Mouse (Mus musculus): ENCODE results near the gene Il20rb. TPM values are rescaled to one million over a fixed set of nuclear protein-coding genes. Genes with fewer than 3 reads are reported as not detected.
A peak's percentile ranks its signal among the peaks of the same experiment; 100 is the strongest.

Il20rb gene
- polyA plus RNA-seq, 1 experiment from 2014 or later = 0.53 TPM

GRCm38 (mm10) chr9:100469681-100470080, 16.9 kb downstream of the Il20rb start:
- Histone ChIP-seq H3K27ac (no peak overlapping the region), H3K36me3 (peaks cover 4% of the 10 kb centered on the region), H3K4me2 (no peak overlapping the region), H3K4me3 (no peak overlapping the region), H3K27me3 (no peaks in the 10 kb centered on the region), H3K9ac (no peak overlapping the region), H3K9me3 (no peaks in the 10 kb centered on the region), H3K4me1 (replicated peaks) (peaks cover 8% of the 10 kb centered on the region; the same call in 1 of the 2 replicates)
- ATAC-seq (ENCODE audit: low FRiP score) = no peak
- 91% methylated on average over 3 of the region's 3 CpGs for WGBS

GRCm38 (mm10) chr9:100468151-100468550, 18.4 kb downstream of the Il20rb start:
- 94% methylated on average over 8 of the region's 8 CpGs for WGBS
- Histone ChIP-seq H3K4me1 (replicated peaks) (peaks cover 8% of the 10 kb centered on the region; the same call in 1 of the 2 replicates), H3K4me2 (no peak overlapping the region), H3K36me3 (peaks cover 4% of the 10 kb centered on the region), H3K9me3 (no peaks in the 10 kb centered on the region), H3K27me3 (no peaks in the 10 kb centered on the region), H3K27ac (no peak overlapping the region), H3K4me3 (no peak overlapping the region), H3K9ac (no peak overlapping the region)
- no peak for ATAC-seq (ENCODE audit: low FRiP score)

- Histone ChIP-seq H3K9me3 (no peaks in the 10 kb centered on the region), H3K4me3 (no peak overlapping the region), H3K27me3 (no peaks in the 10 kb centered on the region), H3K36me3 (peaks cover 4% of the 10 kb centered on the region), H3K27ac (no peak overlapping the region), H3K9ac (no peak overlapping the region), H3K4me2 (no peak overlapping the region), H3K4me1 (replicated peaks) (peaks cover 8% of the 10 kb centered on the region; the same call in 1 of the 2 replicates)
- WGBS = 60% methylated on average over 7 of the region's 7 CpGs
- no peak for ATAC-seq (ENCODE audit: low FRiP score)
These were observed 18.9 kb downstream of the Il20rb start for GRCm38 (mm10) chr9:100467653-100468052.

GRCm38 (mm10) chr9:100466743-100467142, 19.8 kb downstream of the Il20rb start:
- Histone ChIP-seq H3K4me3 (no peak overlapping the region), H3K27ac (no peak overlapping the region), H3K4me2 (no peak overlapping the region), H3K27me3 (no peaks in the 10 kb centered on the region), H3K9ac (no peak overlapping the region), H3K9me3 (no peaks in the 10 kb centered on the region), H3K4me1 (replicated peaks) (peaks cover 8% of the 10 kb centered on the region; the same call in 1 of the 2 replicates), H3K36me3 (peaks cover 4% of the 10 kb centered on the region)
- WGBS = 88% methylated on average over 3 of the region's 3 CpGs
- no peak for ATAC-seq (ENCODE audit: low FRiP score)

GRCm38 (mm10) chr9:100465988-100466387, 20.6 kb downstream of the Il20rb start:
- peaks cover 7% of the 10 kb centered on the region; the same call in 1 of the 2 replicates for H3K4me1 ChIP-seq (replicated peaks)
- no peak overlapping the region for H3K9ac ChIP-seq
- H3K27ac ChIP-seq = no peak overlapping the region
- no peak overlapping the region for H3K4me3 ChIP-seq
- H3K27me3 ChIP-seq = no peaks in the 10 kb centered on the region
- no peak overlapping the region for H3K4me2 ChIP-seq
- ATAC-seq (ENCODE audit: low FRiP score) = no peak
- WGBS = 95% methylated on average over 9 of the region's 9 CpGs
- no peaks in the 10 kb centered on the region for H3K9me3 ChIP-seq
- H3K36me3 ChIP-seq = peaks cover 4% of the 10 kb centered on the region

GRCm38 (mm10) chr9:100465380-100465779, 21.2 kb downstream of the Il20rb start:
- ATAC-seq (ENCODE audit: low FRiP score) = no peak
- Histone ChIP-seq H3K27me3 (no peaks in the 10 kb centered on the region), H3K36me3 (peaks cover 4% of the 10 kb centered on the region), H3K9ac (no peak overlapping the region), H3K27ac (no peak overlapping the region), H3K4me2 (no peak overlapping the region), H3K4me1 (replicated peaks) (peaks cover 4% of the 10 kb centered on the region; the same call in 1 of the 2 replicates), H3K9me3 (no peaks in the 10 kb centered on the region), H3K4me3 (no peak overlapping the region)
- WGBS = 94% methylated on average over 5 of the region's 5 CpGs

GRCm38 (mm10) chr9:100463771-100464170, 22.8 kb downstream of the Il20rb start:
- no peak overlapping the region for H3K4me3 ChIP-seq
- no peaks in the 10 kb centered on the region for H3K27me3 ChIP-seq
- H3K27ac ChIP-seq = no peak overlapping the region
- peaks cover 6% of the 10 kb centered on the region for H3K36me3 ChIP-seq
- no peak overlapping the region for H3K9ac ChIP-seq
- 76% methylated on average over 2 of the region's 2 CpGs for WGBS
- no peaks in the 10 kb centered on the region for H3K9me3 ChIP-seq
- no peak for ATAC-seq (ENCODE audit: low FRiP score)
- H3K4me2 ChIP-seq = no peak overlapping the region
- H3K4me1 ChIP-seq (replicated peaks) = peaks cover 4% of the 10 kb centered on the region; the same call in 1 of the 2 replicates

GRCm38 (mm10) chr9:100462098-100462497, 24.5 kb downstream of the Il20rb start:
- Histone ChIP-seq H3K9ac (no peak overlapping the region), H3K27ac (no peak overlapping the region), H3K9me3 (no peaks in the 10 kb centered on the region), H3K4me2 (no peak overlapping the region), H3K27me3 (no peaks in the 10 kb centered on the region), H3K4me1 (replicated peaks) (no peaks in the 10 kb centered on the region), H3K4me3 (no peak overlapping the region), H3K36me3 (peaks cover 11% of the 10 kb centered on the region)
- WGBS = 96% methylated on average over 4 of the region's 4 CpGs
- no peak for ATAC-seq (ENCODE audit: low FRiP score)

- H3K27me3 ChIP-seq = no peaks in the 10 kb centered on the region
- no peaks in the 10 kb centered on the region for H3K4me1 ChIP-seq (replicated peaks)
- no peak overlapping the region for H3K27ac ChIP-seq
- no peaks in the 10 kb centered on the region for H3K9me3 ChIP-seq
- 76% methylated on average over 9 of the region's 9 CpGs for WGBS
- no peak overlapping the region for H3K4me2 ChIP-seq
- ATAC-seq (ENCODE audit: low FRiP score) = no peak
- H3K4me3 ChIP-seq = no peak overlapping the region
- no peak overlapping the region for H3K9ac ChIP-seq
- peaks cover 11% of the 10 kb centered on the region for H3K36me3 ChIP-seq
These were observed 24.9 kb downstream of the Il20rb start for GRCm38 (mm10) chr9:100461671-100462070.

GRCm38 (mm10) chr9:100460203-100460602, 26.4 kb downstream of the Il20rb start:
- 96% methylated on average over 9 of the region's 9 CpGs for WGBS

GRCm38 (mm10) chr9:100457971-100458681, 28.5 kb downstream of the Il20rb start:
- Histone ChIP-seq H3K9ac (no peak overlapping the region), H3K4me3 (no peak overlapping the region), H3K36me3 (peaks cover 7% of the 10 kb centered on the region; the same call in 1 of the 2 replicates), H3K9me3 (no peaks in the 10 kb centered on the region), H3K27me3 (no peaks in the 10 kb centered on the region), H3K27ac (no peak overlapping the region), H3K4me1 (replicated peaks) (peaks cover 4% of the 10 kb centered on the region), H3K4me2 (no peak overlapping the region)
- ATAC-seq (ENCODE audit: low FRiP score) = no peak
- 92% methylated on average over 17 of the region's 17 CpGs for WGBS

More at GRCm38 (mm10) chr9:100460203-100460602, 26.4 kb downstream of the Il20rb start:
- Histone ChIP-seq H3K9me3 (no peaks in the 10 kb centered on the region), H3K27me3 (no peaks in the 10 kb centered on the region), H3K4me3 (no peak overlapping the region), H3K4me2 (no peak overlapping the region), H3K36me3 (peaks cover 7% of the 10 kb centered on the region; the same call in 1 of the 2 replicates), H3K4me1 (replicated peaks) (no peaks in the 10 kb centered on the region), H3K27ac (no peak overlapping the region), H3K9ac (no peak overlapping the region)
- ATAC-seq (ENCODE audit: low FRiP score) = no peak

GRCm38 (mm10) chr9:100454664-100454993, 32.0 kb downstream of the Il20rb start:
- peak overlapping the region; percentile 34 for H3K4me3 ChIP-seq
- peak overlapping the region; percentile 63 for H3K9ac ChIP-seq
- H3K27me3 ChIP-seq = no peaks in the 10 kb centered on the region
- H3K36me3 ChIP-seq = peaks cover 7% of the 10 kb centered on the region; the same call in 1 of the 2 replicates
- H3K27ac ChIP-seq = no peak overlapping the region
- WGBS = 23% methylated on average over 9 of the region's 9 CpGs
- H3K4me1 ChIP-seq (replicated peaks) = peaks cover 4% of the 10 kb centered on the region
- no peak for ATAC-seq (ENCODE audit: low FRiP score)
- H3K9me3 ChIP-seq = no peaks in the 10 kb centered on the region
- peak overlapping the region; percentile 59 for H3K4me2 ChIP-seq

Data from hindbrain, embryonic 13.5 days (tissue).